Comparison of ENCODE assay signal across 8 mouse cellular contexts in the genomic region with DNA sequence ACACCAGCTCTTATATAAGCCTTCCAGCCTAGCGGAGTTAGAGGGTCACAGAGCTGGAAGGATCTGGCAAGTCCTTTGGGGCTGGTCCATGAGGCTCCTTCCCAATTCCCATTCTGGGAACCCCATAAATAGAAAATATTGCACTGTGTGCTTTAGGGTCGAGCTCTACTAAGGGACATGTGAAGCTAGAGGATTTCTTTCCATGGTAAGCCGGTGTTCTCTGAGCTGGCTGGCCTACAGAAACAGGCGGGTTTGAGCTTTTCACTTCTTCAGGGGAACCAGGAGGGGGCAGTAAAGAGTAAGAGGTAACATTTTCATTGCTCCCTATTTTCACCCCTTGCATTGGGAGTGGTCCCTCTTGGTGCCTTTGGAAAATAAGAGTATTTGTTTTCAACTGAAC. TPM values are rescaled to one million over a fixed set of nuclear protein-coding genes. Genes with fewer than 3 reads are reported as not detected.
A peak's percentile ranks its signal among the peaks of the same experiment; 100 is the strongest.
DNase-seq lines count a peak whose midpoint lies in the region; ATAC-seq and TF ChIP-seq lines count a peak whose summit lies in the region.

No protein-coding gene starts in this region.

- H3K27ac ChIP-seq in limb, embryonic 12.5 days = 0 out of 2 replicates have a peak overlapping the region, but pooled peaks have one; percentile 2
- no peak overlapping the region for H3K27ac ChIP-seq in limb, embryonic 10.5 days
- H3K27ac ChIP-seq in embryonic fibroblast, embryonic 13.5 days (ENCODE audit: insufficient read depth, low read length) = peak overlapping the region; percentile 54
- H3K27ac ChIP-seq in limb, embryonic 14.5 days (replicated peaks; ENCODE audit: low read depth, low read length) = no peak overlapping the region
- H3K27ac ChIP-seq in forebrain, embryonic 12.5 days = no peak overlapping the region; the same call in 1 of the 2 replicates

- TF ChIP-seq POLR2A in embryonic fibroblast, embryonic 13.5 days (IDR thresholded peaks at IDR 0.05; ENCODE audit: low read depth, low read length) = no peak
- no peak for TF ChIP-seq POLR2A in limb, embryonic 14.5 days (IDR thresholded peaks at IDR 0.05; ENCODE audit: borderline replicate concordance, extremely low read depth, insufficient read depth, insufficient read length)

- H3K4me2 ChIP-seq in limb, embryonic 12.5 days = no peak overlapping the region
- no peak overlapping the region for H3K4me2 ChIP-seq in limb, embryonic 14.5 days (replicated peaks; ENCODE audit: low read depth, low read length, severe bottlenecking)
- no peak overlapping the region for H3K4me2 ChIP-seq in forebrain, embryonic 12.5 days

- no peak for TF ChIP-seq CTCF in embryonic fibroblast, embryonic 13.5 days (IDR thresholded peaks at IDR 0.05; ENCODE audit: borderline replicate concordance, insufficient read depth, low read length)

- no peak overlapping the region for H3K9ac ChIP-seq in limb, embryonic 12.5 days (replicated peaks)
- no peak overlapping the region for H3K9ac ChIP-seq in limb, embryonic 14.5 days (ENCODE audit: low read depth, low read length, severe bottlenecking)
- H3K9ac ChIP-seq in forebrain, embryonic 12.5 days = no peak overlapping the region

- 0 out of 2 replicates have a peak, but pooled peaks cover 4% of the 10 kb centered on the region for H3K36me3 ChIP-seq in limb, embryonic 12.5 days
- peaks cover 7% of the 10 kb centered on the region; the same call in 1 of the 2 replicates for H3K36me3 ChIP-seq in limb, embryonic 10.5 days
- no peaks in the 10 kb centered on the region for H3K36me3 ChIP-seq in limb, embryonic 14.5 days (ENCODE audit: control insufficient read depth, insufficient read depth, low read length)
- H3K36me3 ChIP-seq in forebrain, embryonic 12.5 days (replicated peaks) = no peaks in the 10 kb centered on the region

- no peak overlapping the region for H3K4me3 ChIP-seq in limb, embryonic 12.5 days (replicated peaks)
- H3K4me3 ChIP-seq in limb, embryonic 10.5 days = no peak overlapping the region
- H3K4me3 ChIP-seq in embryonic fibroblast, embryonic 13.5 days (ENCODE audit: insufficient read depth, low read length) = no peak overlapping the region
- no peak overlapping the region for H3K4me3 ChIP-seq in limb, embryonic 14.5 days (replicated peaks; ENCODE audit: low read length)
- no peak overlapping the region for H3K4me3 ChIP-seq in forebrain, embryonic 12.5 days (replicated peaks)

- H3K27me3 ChIP-seq in limb, embryonic 12.5 days = no peaks in the 10 kb centered on the region
- H3K27me3 ChIP-seq in limb, embryonic 10.5 days (ENCODE audit: low read depth, poor library complexity, severe bottlenecking) = no peaks in the 10 kb centered on the region
- no peaks in the 10 kb centered on the region for H3K27me3 ChIP-seq in limb, embryonic 14.5 days (ENCODE audit: control insufficient read depth, insufficient read depth, low read length)
- no peaks in the 10 kb centered on the region for H3K27me3 ChIP-seq in forebrain, embryonic 12.5 days

- DNase-seq in limb, embryonic 10.5 days (ENCODE audit: low spot score) = no peak
- peak; percentile 83 for DNase-seq in adipocyte (ENCODE audit: low spot score)
- peak; percentile 69 for DNase-seq in limb, embryonic 14.5 days (ENCODE audit: low spot score)
- DNase-seq in thymus, postnatal 25 days = peak; percentile 28
- no peak for DNase-seq in right cerebral cortex, postnatal 10 days (ENCODE audit: low spot score in 2 of 2)

- no peaks in the 10 kb centered on the region for H3K9me3 ChIP-seq in limb, embryonic 12.5 days
- no peaks in the 10 kb centered on the region for H3K9me3 ChIP-seq in limb, embryonic 10.5 days (replicated peaks)
- no peaks in the 10 kb centered on the region for H3K9me3 ChIP-seq in limb, embryonic 14.5 days (ENCODE audit: control insufficient read depth, low read length)
- no peaks in the 10 kb centered on the region for H3K9me3 ChIP-seq in forebrain, embryonic 12.5 days

- peaks cover 13% of the 10 kb centered on the region for H3K4me1 ChIP-seq in limb, embryonic 12.5 days (replicated peaks)
- peaks cover 9% of the 10 kb centered on the region for H3K4me1 ChIP-seq in limb, embryonic 10.5 days
- peaks cover 20% of the 10 kb centered on the region for H3K4me1 ChIP-seq in embryonic fibroblast, embryonic 13.5 days (ENCODE audit: control insufficient read depth, insufficient read depth, low read length)
- H3K4me1 ChIP-seq in limb, embryonic 14.5 days (ENCODE audit: control insufficient read depth, insufficient read depth, low read length) = no peaks in the 10 kb centered on the region
- H3K4me1 ChIP-seq in forebrain, embryonic 12.5 days = no peaks in the 10 kb centered on the region

- ATAC-seq in limb, embryonic 12.5 days (ENCODE audit: insufficient number of reproducible peaks, insufficient read depth, low FRiP score, low TSS enrichment, low read depth) = no peak
- no peak for ATAC-seq in limb, embryonic 14.5 days (ENCODE audit: low FRiP score, low read depth)
- no peak for ATAC-seq in forebrain, embryonic 12.5 days (ENCODE audit: low FRiP score)

- 63% methylated on average over 4 of the region's 4 CpGs for WGBS in limb, embryonic 12.5 days
- 65% methylated on average over 4 of the region's 4 CpGs for WGBS in limb, embryonic 10.5 days
- WGBS in limb, embryonic 14.5 days = 51% methylated on average over 4 of the region's 4 CpGs
- WGBS in forebrain, embryonic 12.5 days = 56% methylated on average over 4 of the region's 4 CpGs

RNA-seq across cellular contexts. Expression of a gene that starts 13.0 kb away (rescaled TPM):
- polyA plus RNA-seq in limb, embryonic 12.5 days (2016; fragmentation: Nextera tagmentation; extraction: Ambion mirVana) = 9.7 and 10.9 TPM in 2 replicates
- polyA plus RNA-seq in limb, embryonic 10.5 days (2016; fragmentation: Nextera tagmentation; extraction: Ambion mirVana) = 9.9 and 10.4 TPM in 2 replicates
- polyA plus RNA-seq in embryonic fibroblast, embryonic 13.5 days (2011; ENCODE audit: insufficient read length, low read depth, missing spikeins) = 103 and 118 TPM in 2 replicates
- 13.4 and 14.6 TPM in 2 replicates for polyA plus RNA-seq in limb, embryonic 14.5 days (2012; rRNA removed)
- polyA plus RNA-seq in limb, embryonic 14.5 days (2014; fragmentation: Nextera tagmentation; extraction: Ambion mirVana) = 18.2 and 21.1 TPM in 2 replicates
- polyA plus RNA-seq in forebrain, embryonic 12.5 days (2016; fragmentation: Nextera tagmentation; extraction: Ambion mirVana) = 7.0 and 7.1 TPM in 2 replicates

Comparison
In these comparisons a context has a peak if more than half of its experiments do, and no peak if none do; other contexts are left out.
1. H3K27ac ChIP-seq: peak in limb, embryonic 12.5 days (single experiment) and embryonic fibroblast, embryonic 13.5 days (single experiment); none in limb, embryonic 10.5 days (single experiment), limb, embryonic 14.5 days (single experiment) and forebrain, embryonic 12.5 days (single experiment).
2. DNase-seq: peak in adipocyte (single experiment), limb, embryonic 14.5 days (single experiment) and thymus, postnatal 25 days (single experiment); none in limb, embryonic 10.5 days (single experiment) and right cerebral cortex, postnatal 10 days (0 of 2).